ENCODE assay signal across 13 mouse cellular contexts in the genomic region with DNA sequence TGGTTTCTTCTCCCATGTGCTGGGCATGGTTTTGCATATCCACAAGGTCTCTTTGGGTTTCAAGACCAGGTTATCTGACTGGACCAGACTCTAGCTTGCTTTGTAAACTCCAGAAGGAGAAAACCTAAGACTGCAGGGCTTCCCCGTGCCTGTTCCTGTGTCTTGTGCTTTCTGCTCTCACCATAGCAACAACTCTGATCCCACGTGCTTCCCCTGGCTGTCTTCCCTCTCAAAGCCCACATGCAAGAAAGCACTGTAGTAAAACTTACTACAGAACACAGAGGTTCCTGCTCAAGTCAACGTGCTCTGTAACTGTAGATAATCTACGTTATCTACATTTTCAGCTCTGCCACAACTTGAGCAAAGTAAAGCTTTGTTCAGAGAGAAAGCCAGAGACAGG. TPM values are rescaled to one million over a fixed set of nuclear protein-coding genes. Genes with fewer than 3 reads are reported as not detected.
DNase-seq lines count a peak whose midpoint lies in the region; ATAC-seq and TF ChIP-seq lines count a peak whose summit lies in the region.
"Had no signal": no experiment of that assay in that cellular context is flagged by ENCODE, and none has a peak within 500 bp of the region (broad histone marks: within the 10 kb centered on the region; RNA-seq: fewer than 3 reads in every experiment).

No protein-coding gene starts in this region.

- no peak for TF ChIP-seq CTCF in stomach, postnatal 0 days (IDR thresholded peaks at IDR 0.05; ENCODE audit: low read depth)

- intact Hi-C loops in heart, postnatal 10 days (cut with DNase I), result no loop called here

- no peak for TF ChIP-seq EP300 in stomach, postnatal 0 days (optimal IDR thresholded peaks at IDR 0.05)

- no peaks in the 10 kb centered on the region for H3K9me3 ChIP-seq in stomach, postnatal 0 days (ENCODE audit: control insufficient read depth, low read length)
- H3K9me3 ChIP-seq: embryonic facial prominence, embryonic 12.5 days; hindbrain, embryonic 13.5 days had no signal

- H3K4me2 ChIP-seq in stomach, postnatal 0 days (replicated peaks; ENCODE audit: low read depth), result no peak overlapping the region
- H3K4me2 ChIP-seq: embryonic facial prominence, embryonic 12.5 days; hindbrain, embryonic 13.5 days had no signal

- no peak overlapping the region for H3K4me3 ChIP-seq in stomach, postnatal 0 days (ENCODE audit: low read depth, low read length)
- H3K4me3 ChIP-seq: embryonic facial prominence, embryonic 12.5 days; hindbrain, embryonic 13.5 days had no signal

- peak; percentile 61 for ATAC-seq in common myeloid progenitor, adult 5-6 weeks (replicated peaks; ENCODE audit: low read depth, poor library complexity, severe bottlenecking)
- no peak for ATAC-seq in stomach, postnatal 0 days (ENCODE audit: low FRiP score, low TSS enrichment)
- no peak for ATAC-seq in inflammation-experienced regulatory T-cells, adult 6 months

- H3K9ac ChIP-seq in stomach, postnatal 0 days (ENCODE audit: low read length), result no peak overlapping the region
- H3K9ac ChIP-seq: embryonic facial prominence, embryonic 12.5 days; hindbrain, embryonic 13.5 days had no signal

- no peak overlapping the region for H3K27ac ChIP-seq in stomach, postnatal 0 days (replicated peaks)
- H3K27ac ChIP-seq: embryonic facial prominence, embryonic 12.5 days; hindbrain, embryonic 13.5 days had no signal

- H3K27me3 ChIP-seq in stomach, postnatal 0 days (ENCODE audit: control insufficient read depth, insufficient read depth, low read length), result no peaks in the 10 kb centered on the region
- H3K27me3 ChIP-seq: embryonic facial prominence, embryonic 12.5 days; hindbrain, embryonic 13.5 days had no signal

- H3K4me1 ChIP-seq in stomach, postnatal 0 days (replicated peaks; ENCODE audit: control insufficient read depth, insufficient read depth), result no peaks in the 10 kb centered on the region

- DNase-seq in heart, postnatal 10 days, result peak; percentile 21 to 31
- no peak for DNase-seq in heart, adult 8-10 months (ENCODE audit: low spot score)
- peak; percentile 41 to 57 for DNase-seq in layer of hippocampus, postnatal 14 days (ENCODE audit: low spot score in 2 of 2)
- peak; percentile 26 for DNase-seq in stomach, postnatal 0 days (ENCODE audit: low spot score)
- DNase-seq in embryo, embryonic 10 days (ENCODE audit: low spot score), result no peak
- no peak for DNase-seq in embryo, embryonic 11 days
- DNase-seq: gastrocnemius, postnatal 25 days; kidney, postnatal 4 days; lung, adult 2 months had no signal

- WGBS in stomach, postnatal 0 days, result 27% methylated on average over 4 of the region's 4 CpGs

- H3K36me3 ChIP-seq in stomach, postnatal 0 days (ENCODE audit: control insufficient read depth, insufficient read depth, low read length), result no peaks in the 10 kb centered on the region
- H3K36me3 ChIP-seq: embryonic facial prominence, embryonic 12.5 days; hindbrain, embryonic 13.5 days had no signal

RNA-seq across cellular contexts. Expression of gene Ankrd55, which starts 4.2 kb away (rescaled TPM):
- total RNA-seq in heart, postnatal 10 days (2021), result under 1 TPM; 0.14 to 0.20 TPM
- 1 to 10 TPM; 1.6 to 2.7 (median 2.4) TPM for total RNA-seq in heart, adult 8-10 months (2022)
- total RNA-seq in common myeloid progenitor, adult 5-6 weeks (2017), result not detected in 2 replicates
- 1 to 10 TPM; 5.7 to 7.0 TPM for total RNA-seq in layer of hippocampus, postnatal 14 days (2021)
- 0.08 and 0.33 TPM in 2 replicates for polyA plus RNA-seq in stomach, postnatal 0 days (2015; fragmentation: Nextera tagmentation; extraction: Ambion mirVana)
- polyA plus RNA-seq in inflammation-experienced regulatory T-cells, adult 6 months (2017; shearing (Covaris generic)), result 10 to 100 TPM in 1 of 3 experiments, 1 to 10 TPM in 2; 2.7 to 11.6 (median 8.5) TPM
- total RNA-seq: gastrocnemius, postnatal 25 days had no signal

Comparison
In these comparisons a context has a peak if more than half of its experiments do, and no peak if none do; other contexts are left out.
1. DNase-seq: peak in heart, postnatal 10 days (2 of 2), layer of hippocampus, postnatal 14 days (2 of 2) and stomach, postnatal 0 days (single experiment); none in heart, adult 8-10 months (single experiment), embryo, embryonic 10 days (single experiment) and embryo, embryonic 11 days (single experiment).